Mouse (Mus musculus) kidney, adult 11 months (tissue): Measurements from ENCODE around the gene Lrmp.

Source experiments
- DNase-seq: peaks from one replicate; pipeline ENCODE4 v3.0.0; 2022

Gene Lrmp

GRCm38 (mm10) chr6:145210056-145210680, 94.7 kb downstream of the Lrmp start:
- DNase-seq, result no peak

DNA sequence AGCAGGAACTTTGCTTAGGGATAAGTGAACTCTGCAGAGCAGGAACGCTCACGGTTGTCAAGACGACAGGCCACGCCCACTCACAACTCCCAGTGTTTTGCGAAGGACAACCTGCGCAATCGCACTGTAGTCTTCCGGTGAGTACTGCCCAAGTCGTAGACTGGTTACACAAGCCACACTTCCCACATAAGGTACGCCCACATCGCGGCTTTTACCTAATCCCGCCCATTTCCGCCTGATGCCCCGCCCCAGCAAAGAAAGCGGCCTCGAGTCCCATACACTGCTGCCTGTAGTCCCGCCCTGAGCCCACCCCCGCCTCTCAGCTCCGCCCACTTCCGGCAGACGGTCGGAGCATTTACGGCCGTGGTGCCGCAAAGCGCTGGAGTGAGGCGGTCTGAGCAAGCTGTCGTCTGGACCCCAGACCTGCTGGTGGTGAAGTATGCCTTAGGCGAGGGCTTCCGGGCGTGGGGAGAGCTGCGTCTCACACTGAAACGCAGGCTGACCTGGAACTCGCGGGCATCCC, 95.4 kb downstream of the Lrmp start, which contains the start of the genes Casc1 and Etfrf1:
TSS of gene Casc1 (minus strand) at position 190 of the 523 bp plus-strand sequence.
TSS of gene Etfrf1 (plus strand) at position 319 of the 523 bp plus-strand sequence.
- DNase-seq, result peak; percentile 100

GRCm38 (mm10) chr6:145211376-145212305, 96.2 kb downstream of the Lrmp start:
- no peak for DNase-seq

DNA sequence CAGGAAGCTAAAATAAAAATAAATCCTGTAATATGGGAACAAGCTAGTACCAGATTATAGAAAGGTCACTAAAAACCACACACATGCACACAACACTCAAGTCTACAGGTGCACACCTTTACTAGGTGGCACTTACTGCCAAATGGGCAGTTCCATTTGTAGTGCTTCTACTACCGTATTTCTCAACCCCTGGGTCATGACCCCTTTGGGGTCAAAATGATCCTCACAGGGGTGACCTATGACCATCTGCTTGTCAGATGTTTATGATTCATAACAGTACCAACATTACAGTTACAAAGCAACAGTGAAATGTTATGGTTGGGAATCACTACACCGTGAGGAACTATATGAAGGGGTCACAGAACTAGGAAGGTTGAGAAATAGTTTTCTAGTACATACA, 98.5 kb downstream of the Lrmp start:
- DNase-seq, result no peak

- no peak for DNase-seq
Observed at GRCm38 (mm10) chr6:145215826-145216225, 100.4 kb downstream of the Lrmp start.

- DNase-seq, result no peak
Observed at GRCm38 (mm10) chr6:145224246-145224645, 108.8 kb downstream of the Lrmp start.
